Mouse (Mus musculus): ENCODE data around the gene Optc. TPM values are rescaled to one million over a fixed set of nuclear protein-coding genes. Genes with fewer than 3 reads are reported as not detected.

Optc gene
- total and polyA plus RNA-seq, 3 experiments, result 0.27 to 0.53 TPM; not detected in 1

GRCm38 (mm10) chr1:133940481-133941092, 32.8 kb upstream of the Optc start:
- TF ChIP-seq MEF2A (IDR thresholded peaks at IDR 0.05; ENCODE audit: extremely low read depth, insufficient replicate concordance, low read depth, low read length, poor library complexity, severe bottlenecking), result no peak
- TF ChIP-seq TCF12 (IDR thresholded peaks at IDR 0.05; ENCODE audit: low read depth, low read length), result no peak
- TF ChIP-seq MXI1 (IDR thresholded peaks at IDR 0.05; ENCODE audit: low read depth, low read length), result no peak
- no peak for TF ChIP-seq ZC3H11A (IDR thresholded peaks at IDR 0.05; ENCODE audit: low read depth, low read length)
- TF ChIP-seq USF1 (IDR thresholded peaks at IDR 0.05; ENCODE audit: low read depth, low read length), result no peak
- no peak for TF ChIP-seq RAD21 (IDR thresholded peaks at IDR 0.05; ENCODE audit: low read depth, low read length)
- TF ChIP-seq USF2 (IDR thresholded peaks at IDR 0.05; ENCODE audit: borderline replicate concordance in 1 of 2, insufficient read depth in 1 of 2, low read depth in 1 of 2, low read length in 2 of 2), result no peak
- no peak for TF ChIP-seq POLR2AphosphoS2 (IDR thresholded peaks at IDR 0.05; ENCODE audit: low read length)
- TF ChIP-seq E2F4 (IDR thresholded peaks at IDR 0.05; ENCODE audit: borderline replicate concordance, low read depth, low read length), result no peak
- TF ChIP-seq ZNF384 (IDR thresholded peaks at IDR 0.05; ENCODE audit: low read depth, low read length), result no peak
- TF ChIP-seq BHLHE40 (IDR thresholded peaks at IDR 0.05; ENCODE audit: borderline replicate concordance, low read depth, low read length), result no peak
- no peak for TF ChIP-seq SMC3 (IDR thresholded peaks at IDR 0.05; ENCODE audit: low read depth, low read length)
- no peaks in the 10 kb centered on the region; a peak in 1 of 4 replicates for H3K4me1 ChIP-seq (ENCODE audit: control insufficient read depth in 1 of 2, insufficient read depth in 2 of 2, low read length in 2 of 2)
- peaks cover 2 to 7% of the 10 kb centered on the region in 2 experiments; a peak in 3 of 4 replicates for H3K27me3 ChIP-seq (ENCODE audit: control insufficient read depth in 1 of 2, insufficient read depth in 2 of 2, low read length in 2 of 2)

DNA sequence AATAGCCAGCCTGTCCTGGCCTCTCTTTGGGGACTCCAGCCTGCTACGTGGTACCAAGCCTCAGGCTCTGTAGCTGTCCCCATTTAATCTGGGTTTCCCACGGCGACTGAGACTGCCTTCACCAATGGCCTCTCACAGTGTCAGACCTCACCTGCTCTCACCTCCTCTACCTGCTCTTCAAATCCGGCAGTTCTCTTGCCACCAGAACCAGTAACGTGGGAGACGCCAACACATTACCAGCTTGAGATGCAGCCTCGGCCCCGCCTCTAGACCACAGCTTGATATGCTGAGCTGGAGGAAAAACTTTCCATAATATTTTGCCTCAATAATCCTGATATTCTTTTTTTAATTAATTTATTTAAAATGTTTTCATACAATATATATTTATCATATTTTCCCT, 31.9 kb upstream of the Optc start:
- Histone ChIP-seq H3K27me3 (ENCODE audit: control insufficient read depth in 1 of 2, insufficient read depth in 2 of 2, low read length in 2 of 2) (peaks cover 2 to 7% of the 10 kb centered on the region in 2 experiments; a peak in 3 of 4 replicates), H3K79me2 (ENCODE audit: control insufficient read depth, insufficient read depth, low read length, poor library complexity) (no peaks in the 10 kb centered on the region), H3K4me3 (ENCODE audit: control insufficient read depth in 1 of 2, insufficient read depth in 1 of 2, low read depth in 2 of 2, low read length in 2 of 2) (no peak overlapping the region), H3K27ac (ENCODE audit: control insufficient read depth, low read depth, low read length) (no peak overlapping the region), H3K4me1 (ENCODE audit: control insufficient read depth in 1 of 2, insufficient read depth in 2 of 2, low read length in 2 of 2) (no peaks in the 10 kb centered on the region), H3K36me3 (ENCODE audit: control insufficient read depth in 1 of 2, insufficient read depth in 2 of 2, low read length in 2 of 2) (no peaks in the 10 kb centered on the region), H3K9me3 (replicated peaks; ENCODE audit: insufficient read depth, low read length) (no peaks in the 10 kb centered on the region), H3K9ac (ENCODE audit: control insufficient read depth, low read depth, low read length, poor library complexity, severe bottlenecking) (no peak overlapping the region)
- DNase-seq (ENCODE audit: low read depth, low spot score), result no peak
- TF ChIP-seq ZKSCAN1 (IDR thresholded peaks at IDR 0.05; ENCODE audit: low read depth, low read length), result no peak
- TF ChIP-seq CTCF (IDR thresholded peaks at IDR 0.05 in 2 of 3, conservative IDR thresholded peaks at IDR 0.05 in 1 of 3; ENCODE audit: control insufficient read depth in 1 of 3, insufficient read depth in 1 of 3, low read depth in 2 of 3, low read length in 3 of 3, poor library complexity in 1 of 3, severe bottlenecking in 1 of 3), result no peak
- TF ChIP-seq ZC3H11A (IDR thresholded peaks at IDR 0.05; ENCODE audit: low read depth, low read length), result no peak
- TF ChIP-seq MXI1 (IDR thresholded peaks at IDR 0.05; ENCODE audit: low read depth, low read length), result no peak
- no peak for TF ChIP-seq KAT2A (conservative IDR thresholded peaks at IDR 0.05; ENCODE audit: low read depth, low read length)
- no peak for TF ChIP-seq POLR2AphosphoS2 (IDR thresholded peaks at IDR 0.05; ENCODE audit: low read length)
- no peak for TF ChIP-seq MAZ (IDR thresholded peaks at IDR 0.05; ENCODE audit: low read depth, low read length)
- no peak for TF ChIP-seq HCFC1 (IDR thresholded peaks at IDR 0.05; ENCODE audit: low read depth, low read length)
- TF ChIP-seq MYC (IDR thresholded peaks at IDR 0.05; ENCODE audit: low read depth, low read length), result no peak
- TF ChIP-seq BHLHE40 (IDR thresholded peaks at IDR 0.05; ENCODE audit: borderline replicate concordance, low read depth, low read length), result no peak
- TF ChIP-seq MEF2A (IDR thresholded peaks at IDR 0.05; ENCODE audit: extremely low read depth, insufficient replicate concordance, low read depth, low read length, poor library complexity, severe bottlenecking), result no peak
- TF ChIP-seq SMC3 (IDR thresholded peaks at IDR 0.05; ENCODE audit: low read depth, low read length), result no peak
- no peak for TF ChIP-seq TAL1 (IDR thresholded peaks at IDR 0.05; ENCODE audit: low read length)
- no peak for TF ChIP-seq GABPA (IDR thresholded peaks at IDR 0.05; ENCODE audit: low read depth, low read length)

More at GRCm38 (mm10) chr1:133940481-133941092, 32.8 kb upstream of the Optc start:
- H3K79me2 ChIP-seq (ENCODE audit: control insufficient read depth, insufficient read depth, low read length, poor library complexity), result no peaks in the 10 kb centered on the region
- no peaks in the 10 kb centered on the region for H3K9me3 ChIP-seq (replicated peaks; ENCODE audit: insufficient read depth, low read length)
- no peak overlapping the region for H3K27ac ChIP-seq (ENCODE audit: control insufficient read depth, low read depth, low read length)
- 0 out of 4 replicates have a peak, but pooled peaks cover 0 to 2% of the 10 kb centered on the region in 2 experiments for H3K36me3 ChIP-seq (ENCODE audit: control insufficient read depth in 1 of 2, insufficient read depth in 2 of 2, low read length in 2 of 2)
- no peak for DNase-seq (ENCODE audit: low read depth, low spot score)
- H3K4me3 ChIP-seq (ENCODE audit: control insufficient read depth in 1 of 2, insufficient read depth in 1 of 2, low read depth in 2 of 2, low read length in 2 of 2), result no peak overlapping the region
- H3K9ac ChIP-seq (ENCODE audit: control insufficient read depth, low read depth, low read length, poor library complexity, severe bottlenecking), result no peak overlapping the region
